Mouse (Mus musculus) lung, adult 18-20 months (tissue): ENCODE measurements around the gene Asb12.
A peak's percentile ranks its signal among the peaks of the same experiment; 100 is the strongest.
"Not testable (repeated sequence)": the region's sequence is repeated elsewhere in the genome, so short reads cannot be mapped to it uniquely, and the experiment has no call there.

ENCODE experiments used
- DNase-seq, 2 experiments: peaks; one replicate each; pipeline ENCODE4 v3.0.0; 2022; ENCODE audit warnings: mixed read lengths in 2 of 2

The Asb12 gene

GRCm38 (mm10) chrX:95557887-95558286 lies at the start of gene Asb12, which contains the start of gene Pfn5:
TSS of gene Asb12 (minus strand) at chrX:95557987.
TSS of gene Pfn5 (plus strand) at chrX:95558104.
- DNase-seq = no peak

- no peak for DNase-seq
Observed at GRCm38 (mm10) chrX:95600609-95601008, 42.8 kb upstream of the Asb12 start.

GRCm38 (mm10) chrX:95554321-95554720 lies 3.5 kb downstream of the Asb12 start:
- DNase-seq = no peak

GRCm38 (mm10) chrX:95535493-95535892 lies 22.3 kb downstream of the Asb12 start:
- DNase-seq = not testable (repeated sequence)

- DNase-seq = no peak
Observed at GRCm38 (mm10) chrX:95525166-95525565, 32.6 kb downstream of the Asb12 start.

- DNase-seq = no peak
Observed at GRCm38 (mm10) chrX:95523883-95524282, 33.9 kb downstream of the Asb12 start.

GRCm38 (mm10) chrX:95457166-95457565 lies 100.6 kb downstream of the Asb12 start:
- DNase-seq = no peak

GRCm38 (mm10) chrX:95445866-95446265 lies 111.9 kb downstream of the Asb12 start:
- peak; percentile 73 to 78 for DNase-seq

GRCm38 (mm10) chrX:95445141-95445540 lies 112.6 kb downstream of the Asb12 start:
- DNase-seq = no peak

GRCm38 (mm10) chrX:95444776-95445111 lies 113.0 kb downstream of the Asb12 start, which contains the start of gene Amer1:
TSS of gene Amer1 (minus strand) at chrX:95444872.
- peak; percentile 96 to 97 for DNase-seq

GRCm38 (mm10) chrX:95443898-95444775 lies 113.7 kb downstream of the Asb12 start:
- peak; percentile 46 to 48 for DNase-seq

- no peak for DNase-seq
Observed at GRCm38 (mm10) chrX:95443390-95443789, 114.4 kb downstream of the Asb12 start.

- DNase-seq = no peak
Observed at GRCm38 (mm10) chrX:95442261-95442660, 115.5 kb downstream of the Asb12 start.

GRCm38 (mm10) chrX:95441290-95441689 lies 116.5 kb downstream of the Asb12 start:
- DNase-seq = no peak

GRCm38 (mm10) chrX:95438491-95438890 lies 119.3 kb downstream of the Asb12 start:
- DNase-seq = peak; percentile 14 to 30

- no peak for DNase-seq
Observed at GRCm38 (mm10) chrX:95437236-95437635, 120.6 kb downstream of the Asb12 start.
